23 mouse cellular contexts compared by ENCODE assay signal in the genomic region with DNA sequence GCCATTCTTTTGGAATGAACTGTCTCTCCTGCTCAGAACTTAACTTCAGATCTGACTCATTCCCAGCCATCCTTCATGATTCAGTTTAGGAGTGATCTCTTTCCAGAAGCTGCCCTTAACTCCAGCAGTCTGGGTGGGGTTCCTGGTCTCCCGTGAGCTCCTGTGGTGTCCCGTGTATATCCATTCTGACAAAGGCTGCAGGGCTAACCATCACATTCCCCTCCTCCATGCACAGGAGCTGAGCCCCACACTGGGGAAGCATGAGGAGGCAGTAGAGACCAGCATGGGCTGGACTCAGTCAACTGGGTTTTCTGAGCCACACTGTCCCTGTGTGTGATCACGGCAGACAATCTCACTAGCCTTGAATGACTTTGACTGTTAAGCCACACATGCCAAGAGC. TPM values are rescaled to one million over a fixed set of nuclear protein-coding genes. Genes with fewer than 3 reads are reported as not detected.
DNase-seq lines count a peak whose midpoint lies in the region; ATAC-seq lines count a peak whose summit lies in the region.
"Had no signal": no experiment of that assay in that cellular context is flagged by ENCODE, and none has a peak within 500 bp of the region (broad histone marks: within the 10 kb centered on the region; RNA-seq: fewer than 3 reads in every experiment).

No protein-coding gene starts in this region.

- H3K4me3 ChIP-seq in hindbrain, embryonic 15.5 days = no peak overlapping the region
- H3K4me3 ChIP-seq in hindbrain, embryonic 12.5 days = no peak overlapping the region
- H3K4me3 ChIP-seq: embryonic facial prominence, embryonic 13.5 days; embryonic facial prominence, embryonic 15.5 days; erythroblast, embryonic 14.5 days; forebrain, embryonic 10.5 days; forebrain, embryonic 12.5 days had no signal

- peak overlapping the region; percentile 34; the same call in 1 of the 2 replicates for H3K27ac ChIP-seq in hindbrain, embryonic 15.5 days (replicated peaks)
- no peak overlapping the region for H3K27ac ChIP-seq in hindbrain, embryonic 12.5 days
- H3K27ac ChIP-seq: embryonic facial prominence, embryonic 13.5 days; embryonic facial prominence, embryonic 15.5 days; forebrain, embryonic 10.5 days; forebrain, embryonic 12.5 days had no signal

- H3K9ac ChIP-seq in hindbrain, embryonic 15.5 days = no peak overlapping the region
- H3K9ac ChIP-seq in hindbrain, embryonic 12.5 days = no peak overlapping the region
- H3K9ac ChIP-seq: embryonic facial prominence, embryonic 13.5 days; embryonic facial prominence, embryonic 15.5 days; forebrain, embryonic 12.5 days had no signal

- no peak overlapping the region for H3K4me2 ChIP-seq in hindbrain, embryonic 15.5 days
- no peak overlapping the region for H3K4me2 ChIP-seq in hindbrain, embryonic 12.5 days (replicated peaks)
- H3K4me2 ChIP-seq: embryonic facial prominence, embryonic 13.5 days; embryonic facial prominence, embryonic 15.5 days; forebrain, embryonic 12.5 days had no signal

- H3K9me3 ChIP-seq in hindbrain, embryonic 15.5 days = no peaks in the 10 kb centered on the region
- no peaks in the 10 kb centered on the region for H3K9me3 ChIP-seq in hindbrain, embryonic 12.5 days (replicated peaks)
- H3K9me3 ChIP-seq: embryonic facial prominence, embryonic 13.5 days; embryonic facial prominence, embryonic 15.5 days; forebrain, embryonic 10.5 days; forebrain, embryonic 12.5 days had no signal

- H3K36me3 ChIP-seq in hindbrain, embryonic 15.5 days = no peaks in the 10 kb centered on the region
- H3K36me3 ChIP-seq in hindbrain, embryonic 12.5 days = no peaks in the 10 kb centered on the region
- H3K36me3 ChIP-seq: embryonic facial prominence, embryonic 13.5 days; embryonic facial prominence, embryonic 15.5 days; forebrain, embryonic 10.5 days; forebrain, embryonic 12.5 days had no signal

- no peak for ATAC-seq in hindbrain, embryonic 15.5 days (ENCODE audit: low FRiP score, low read depth)
- ATAC-seq in hindbrain, embryonic 12.5 days (ENCODE audit: low FRiP score) = no peak
- ATAC-seq: forebrain, embryonic 14.5 days; forebrain, embryonic 16.5 days had no signal

- peaks cover 7% of the 10 kb centered on the region for H3K4me1 ChIP-seq in hindbrain, embryonic 15.5 days (replicated peaks)
- no peaks in the 10 kb centered on the region for H3K4me1 ChIP-seq in hindbrain, embryonic 12.5 days
- H3K4me1 ChIP-seq: forebrain, embryonic 12.5 days had no signal

- H3K27me3 ChIP-seq in hindbrain, embryonic 15.5 days = 0 out of 2 replicates have a peak, but pooled peaks cover 3% of the 10 kb centered on the region
- peaks cover 6% of the 10 kb centered on the region; the same call in 1 of the 2 replicates for H3K27me3 ChIP-seq in hindbrain, embryonic 12.5 days
- H3K27me3 ChIP-seq: embryonic facial prominence, embryonic 13.5 days; embryonic facial prominence, embryonic 15.5 days had no signal

- DNase-seq in adrenal gland, adult 2 months = peak; percentile 51
- DNase-seq in adrenal gland, postnatal 14 days = no peak
- DNase-seq: adrenal gland, postnatal 25 days; cerebellum, adult 11 months; cerebellum, adult 18-20 months; cerebellum, adult 8-10 months; cerebellum, adult 9-11 months; cerebellum, postnatal 14 days; cerebellum, postnatal 36 days; embryo, embryonic 11 days had no signal

- WGBS in hindbrain, embryonic 15.5 days = 90% methylated on average over 3 of the region's 3 CpGs
- 86% methylated on average over 3 of the region's 3 CpGs for WGBS in hindbrain, embryonic 12.5 days

RNA-seq across cellular contexts. Expression of a gene that starts 51.5 kb away (rescaled TPM):
- total RNA-seq in adrenal gland, adult 2 months (2021) = not detected
- not detected in 2 replicates for polyA plus RNA-seq in adrenal gland, adult 2 months (2012; rRNA removed)
- total RNA-seq in adrenal gland, postnatal 14 days (2021) = not detected in 2 replicates
- polyA plus RNA-seq in hindbrain, embryonic 15.5 days (2015; fragmentation: Nextera tagmentation; extraction: Ambion mirVana) = 2.4 and 3.2 TPM in 2 replicates
- 0.21 TPM in 1 of 2 replicates, not detected in the other for polyA plus RNA-seq in hindbrain, embryonic 12.5 days (2016; fragmentation: Nextera tagmentation; extraction: Ambion mirVana)
- total RNA-seq: adrenal gland, adult 18-20 months; adrenal gland, postnatal 25 days; common myeloid progenitor, adult 5-6 weeks; ES-E14; MEL had no signal
- polyA plus RNA-seq: erythroblast, embryonic 14.5 days; forebrain, embryonic 10.5 days had no signal
